Mouse (Mus musculus): ENCODE measurements around the gene Yjefn3. TPM values are rescaled to one million over a fixed set of nuclear protein-coding genes. Genes with fewer than 3 reads are reported as not detected.

Gene Yjefn3
- polyA plus RNA-seq, 1 experiment: not detected

DNA sequence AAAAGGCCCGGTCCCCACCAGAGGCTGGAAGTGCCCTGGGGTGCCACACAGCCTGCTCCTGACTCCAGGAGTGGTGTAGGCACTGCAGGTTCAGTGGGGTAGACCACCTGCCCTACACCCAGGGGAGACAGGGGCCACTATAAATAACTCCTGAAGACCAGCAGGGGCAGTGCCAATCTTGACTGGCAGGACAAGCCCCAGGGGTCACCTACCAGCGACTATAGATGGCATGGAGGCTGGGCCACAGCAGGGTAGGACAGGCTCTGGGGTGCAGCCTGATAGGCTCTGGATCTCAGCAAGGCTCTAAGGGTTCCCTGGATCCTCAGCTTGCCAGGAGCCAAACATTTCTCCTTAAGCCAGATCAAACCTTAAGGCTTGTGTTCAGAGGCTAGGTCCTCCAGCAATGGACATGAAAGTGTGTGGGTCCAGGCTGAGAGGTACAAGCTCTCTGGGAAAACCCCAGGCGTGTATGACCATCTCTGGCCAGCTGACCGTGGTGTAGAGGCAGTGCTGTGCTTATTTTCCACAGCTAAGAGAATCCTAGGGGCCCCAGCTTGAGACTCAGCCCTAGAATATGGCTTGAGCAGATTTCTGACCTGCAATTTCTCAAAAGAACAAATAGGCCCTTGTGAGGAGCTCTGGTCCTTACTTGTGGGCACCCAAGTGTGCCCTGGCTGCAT, 6.6 kb downstream of the Yjefn3 start:
- TF ChIP-seq CTCF (IDR thresholded peaks at IDR 0.05; ENCODE audit: low read depth, low read length) (no peak), POLR2A (IDR thresholded peaks at IDR 0.05; ENCODE audit: borderline replicate concordance, low read depth, low read length) (no peak)
- H3K27ac ChIP-seq (ENCODE audit: insufficient read depth, low read depth, low read length): no peak overlapping the region
- H3K4me3 ChIP-seq (ENCODE audit: insufficient read depth, low read length): no peak overlapping the region
- H3K4me1 ChIP-seq (ENCODE audit: control insufficient read depth, insufficient read depth, low read length): peaks cover 13% of the 10 kb centered on the region

DNA sequence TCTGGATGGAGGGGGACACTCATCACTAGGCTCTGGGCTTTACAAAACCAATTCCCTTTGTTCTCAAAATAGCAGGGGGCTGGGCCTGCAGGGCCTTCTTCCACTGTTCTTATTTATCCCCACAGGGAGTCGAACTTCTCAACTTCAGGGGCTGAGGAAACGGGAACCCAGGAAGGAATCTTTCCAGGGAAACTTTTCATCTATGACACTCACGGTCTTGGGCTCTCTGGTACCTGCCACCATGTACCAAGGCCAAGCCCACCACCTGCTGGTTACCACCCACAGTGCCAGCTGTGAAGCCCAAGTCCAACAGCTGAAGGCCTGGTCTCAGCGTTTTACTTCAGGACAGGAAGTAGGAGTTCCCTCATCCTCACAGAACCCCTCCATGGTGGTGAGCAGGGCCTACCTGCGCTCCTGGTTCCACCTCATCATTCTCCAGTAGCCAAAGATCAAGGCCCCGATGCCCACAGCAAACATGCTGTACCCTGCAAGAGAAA, 7.6 kb downstream of the Yjefn3 start:
- peaks cover 8% of the 10 kb centered on the region; the same call in 1 of the 2 replicates for H3K4me1 ChIP-seq (ENCODE audit: control insufficient read depth, insufficient read depth, low read length)
- H3K4me3 ChIP-seq (ENCODE audit: insufficient read depth, low read length): no peak overlapping the region
- TF ChIP-seq POLR2A (IDR thresholded peaks at IDR 0.05; ENCODE audit: borderline replicate concordance, low read depth, low read length): no peak
- no peak for TF ChIP-seq CTCF (IDR thresholded peaks at IDR 0.05; ENCODE audit: low read depth, low read length)
- H3K27ac ChIP-seq (ENCODE audit: insufficient read depth, low read depth, low read length): no peak overlapping the region

DNA sequence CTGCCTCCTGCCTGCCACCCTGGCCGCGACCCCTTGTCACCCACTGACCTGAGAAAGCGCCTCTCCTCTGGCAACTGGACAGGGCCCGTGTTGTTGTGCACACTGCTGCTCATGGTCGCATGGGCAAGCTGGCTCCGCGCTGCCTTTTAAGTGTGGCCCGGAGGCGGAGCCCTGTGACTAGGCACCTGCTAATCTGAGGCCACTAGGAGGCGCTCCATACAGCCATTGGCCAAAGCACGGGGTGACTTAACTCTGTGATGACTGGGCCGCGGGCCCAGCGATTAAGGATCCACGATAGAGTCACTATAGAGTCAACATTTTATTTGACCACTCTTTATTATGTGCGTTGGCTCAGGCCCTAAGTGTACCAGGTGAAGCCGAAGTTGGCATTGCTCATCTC, 8.6 kb downstream of the Yjefn3 start:
- Histone ChIP-seq H3K27ac (ENCODE audit: insufficient read depth, low read depth, low read length) (no peak overlapping the region), H3K4me1 (ENCODE audit: control insufficient read depth, insufficient read depth, low read length) (peaks cover 7% of the 10 kb centered on the region; the same call in 1 of the 2 replicates), H3K4me3 (ENCODE audit: insufficient read depth, low read length) (no peak overlapping the region)
- TF ChIP-seq CTCF (IDR thresholded peaks at IDR 0.05; ENCODE audit: low read depth, low read length): peak; percentile 50
- no peak for TF ChIP-seq POLR2A (IDR thresholded peaks at IDR 0.05; ENCODE audit: borderline replicate concordance, low read depth, low read length)

- H3K27ac ChIP-seq (ENCODE audit: insufficient read depth, low read depth, low read length): no peak overlapping the region
- H3K4me1 ChIP-seq (ENCODE audit: control insufficient read depth, insufficient read depth, low read length): no peaks in the 10 kb centered on the region
- TF ChIP-seq CTCF (IDR thresholded peaks at IDR 0.05; ENCODE audit: low read depth, low read length) (no peak), POLR2A (IDR thresholded peaks at IDR 0.05; ENCODE audit: borderline replicate concordance, low read depth, low read length) (no peak)
- no peak overlapping the region for H3K4me3 ChIP-seq (ENCODE audit: insufficient read depth, low read length)
These were observed 11.7 kb downstream of the Yjefn3 start for GRCm38 (mm10) chr8:69890813-69891241.

- Histone ChIP-seq H3K4me3 (ENCODE audit: insufficient read depth, low read length) (peak overlapping the region; percentile 51), H3K4me1 (ENCODE audit: control insufficient read depth, insufficient read depth, low read length) (no peaks in the 10 kb centered on the region)
- TF ChIP-seq POLR2A (IDR thresholded peaks at IDR 0.05; ENCODE audit: borderline replicate concordance, low read depth, low read length) (no peak), CTCF (IDR thresholded peaks at IDR 0.05; ENCODE audit: low read depth, low read length) (no peak)
These were observed 13.6 kb downstream of the Yjefn3 start for GRCm38 (mm10) chr8:69888902-69889301.

DNA sequence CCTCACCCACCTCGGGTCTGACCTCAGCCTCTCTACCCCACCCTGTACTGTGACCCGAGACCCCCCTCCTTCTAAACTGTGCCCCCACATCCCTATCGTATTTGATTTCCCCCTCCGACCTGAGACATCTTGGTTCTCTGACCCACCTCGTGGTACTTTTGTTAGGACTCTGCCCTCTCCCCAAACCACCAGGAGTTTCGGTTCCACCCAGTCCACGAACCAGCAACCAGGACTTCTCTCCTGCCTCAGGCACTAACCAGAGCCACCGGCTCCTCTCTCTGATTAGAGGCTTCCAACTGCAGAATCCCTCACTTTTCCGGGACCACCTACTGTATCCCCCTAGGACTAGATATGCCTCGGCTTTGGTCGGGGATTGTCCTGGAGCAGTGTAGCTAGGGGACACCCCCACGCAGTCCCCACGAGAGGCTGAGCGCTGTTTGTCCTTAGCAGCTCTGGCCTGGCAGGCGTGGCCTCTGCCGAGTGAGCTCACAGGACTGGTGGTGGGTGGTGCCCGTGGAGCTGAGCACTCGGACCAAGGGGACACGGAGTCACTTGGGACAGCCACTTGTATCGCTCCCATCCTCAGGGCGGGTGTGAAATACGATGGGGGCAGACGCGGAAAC, 14.2 kb downstream of the Yjefn3 start:
- Histone ChIP-seq H3K27ac (ENCODE audit: insufficient read depth, low read depth, low read length) (no peak overlapping the region), H3K4me3 (ENCODE audit: insufficient read depth, low read length) (peak overlapping the region; percentile 51), H3K4me1 (ENCODE audit: control insufficient read depth, insufficient read depth, low read length) (no peaks in the 10 kb centered on the region)
- TF ChIP-seq POLR2A (IDR thresholded peaks at IDR 0.05; ENCODE audit: borderline replicate concordance, low read depth, low read length) (no peak), CTCF (IDR thresholded peaks at IDR 0.05; ENCODE audit: low read depth, low read length) (no peak)

More at GRCm38 (mm10) chr8:69888902-69889301, 13.6 kb downstream of the Yjefn3 start:
- no peak overlapping the region for H3K27ac ChIP-seq (ENCODE audit: insufficient read depth, low read depth, low read length)

- TF ChIP-seq POLR2A (IDR thresholded peaks at IDR 0.05; ENCODE audit: borderline replicate concordance, low read depth, low read length): no peak
- TF ChIP-seq CTCF (IDR thresholded peaks at IDR 0.05; ENCODE audit: low read depth, low read length): no peak
- Histone ChIP-seq H3K27ac (ENCODE audit: insufficient read depth, low read depth, low read length) (no peak within 1 kb of the TSS), H3K4me1 (ENCODE audit: control insufficient read depth, insufficient read depth, low read length) (no peaks in the 10 kb centered on the region), H3K4me3 (ENCODE audit: insufficient read depth, low read length) (peak within 1 kb of the TSS; percentile 51)
These were observed 14.9 kb downstream of the Yjefn3 start, which contains the start of gene Cilp2 for GRCm38 (mm10) chr8:69887289-69888243. TSS of gene Cilp2 (minus strand) at chr8:69887687.

- Histone ChIP-seq H3K4me3 (ENCODE audit: insufficient read depth, low read length) (no peak overlapping the region), H3K27ac (ENCODE audit: insufficient read depth, low read depth, low read length) (no peak overlapping the region), H3K4me1 (ENCODE audit: control insufficient read depth, insufficient read depth, low read length) (no peaks in the 10 kb centered on the region)
- TF ChIP-seq CTCF (IDR thresholded peaks at IDR 0.05; ENCODE audit: low read depth, low read length): no peak
- no peak for TF ChIP-seq POLR2A (IDR thresholded peaks at IDR 0.05; ENCODE audit: borderline replicate concordance, low read depth, low read length)
These were observed 18.4 kb downstream of the Yjefn3 start for GRCm38 (mm10) chr8:69884141-69884540.

- Histone ChIP-seq H3K27ac (ENCODE audit: insufficient read depth, low read depth, low read length) (no peak overlapping the region), H3K4me3 (ENCODE audit: insufficient read depth, low read length) (no peak overlapping the region), H3K4me1 (ENCODE audit: control insufficient read depth, insufficient read depth, low read length) (no peaks in the 10 kb centered on the region)
- TF ChIP-seq POLR2A (IDR thresholded peaks at IDR 0.05; ENCODE audit: borderline replicate concordance, low read depth, low read length) (no peak), CTCF (IDR thresholded peaks at IDR 0.05; ENCODE audit: low read depth, low read length) (no peak)
These were observed 19.5 kb downstream of the Yjefn3 start for GRCm38 (mm10) chr8:69882833-69883600.
